Mouse (Mus musculus) heart, postnatal 0 days (tissue): ENCODE results near the gene Xxylt1. TPM values are rescaled to one million over a fixed set of nuclear protein-coding genes. Genes with fewer than 3 reads are reported as not detected.

ENCODE experiments used
- ATAC-seq: fragments of 200-750 bp; cut with Nextera tagmentation; 2 replicates; pipeline ENCODE4 v1.8.0; 2017; ENCODE audit warnings: low read depth, moderate number of reproducible peaks, moderate library complexity; ENCODE audit not compliant: insufficient read depth
- DNase-seq: peaks from one replicate; pipeline ENCODE4 v3.0.0-alpha.2; 2016; ENCODE audit warnings: low spot score
- H3K27ac ChIP-seq: fragments of 300-500 bp; sonication (generic); 2 replicates; pipeline ENCODE4 v1.5.1; 2014; ENCODE audit warnings: low read depth, mild to moderate bottlenecking
- H3K27me3 ChIP-seq: fragments of 300-500 bp; sonication (generic); 2 replicates; pipeline ENCODE4 v1.6.1; 2014; ENCODE audit warnings: low read length, mixed read lengths; ENCODE audit not compliant: control insufficient read depth, insufficient read depth
- H3K36me3 ChIP-seq: fragments of 300-500 bp; sonication (generic); replicated peaks from 2 replicates; pipeline ENCODE4 v1.6.1; 2014; ENCODE audit warnings: low read length, mixed read lengths; ENCODE audit not compliant: control insufficient read depth, insufficient read depth
- H3K4me1 ChIP-seq: fragments of 300-500 bp; sonication (generic); 2 replicates; pipeline ENCODE4 v1.6.1; 2014; ENCODE audit warnings: antibody characterized with exemption; ENCODE audit not compliant: control insufficient read depth, insufficient read depth
- H3K4me2 ChIP-seq: fragments of 300-500 bp; sonication (generic); 2 replicates; pipeline ENCODE4 v1.6.1; 2014; ENCODE audit warnings: low read depth, mild to moderate bottlenecking, low read length, moderate library complexity
- H3K4me3 ChIP-seq: fragments of 300-500 bp; sonication (generic); 2 replicates; pipeline ENCODE4 v1.5.1; 2014; ENCODE audit warnings: low read depth, low read length
- H3K9ac ChIP-seq: fragments of 300-500 bp; sonication (generic); replicated peaks from 2 replicates; pipeline ENCODE4 v1.6.1; 2014; ENCODE audit warnings: low read depth, low read length, mixed read lengths
- H3K9me3 ChIP-seq: fragments of 300-500 bp; sonication (generic); replicated peaks from 2 replicates; pipeline ENCODE4 v1.6.1; 2016; ENCODE audit warnings: low read length; ENCODE audit not compliant: control insufficient read depth
- CTCF ChIP-seq: IDR thresholded peaks from 2 replicates; pipeline ENCODE4 v1.5.1; 2016; ENCODE audit warnings: antibody characterized with exemption, control low read depth, low read depth
- EP300 ChIP-seq: IDR thresholded peaks from 2 replicates; pipeline ENCODE4 v1.6.1; 2016; ENCODE audit warnings: antibody characterized with exemption, low read depth
- WGBS: fragments of 180-500 bp; shearing (Covaris S2); extraction: QIAGEN DNeasy Blood & Tissue Kit; methylation state at CpG from one replicate; pipeline ENCODE4 v1.1.7; 2014; 5-methylcytosine and 5-hydroxymethylcytosine counted together
- polyA plus RNA-seq: library from polyadenylated mRNA; unstranded; fragments of >200 nt; fragmentation: Nextera tagmentation; extraction: Ambion mirVana; gene quantifications from 2 replicates; pipeline ENCODE4 v1.2.1, GENCODE M21; 2015
- total RNA-seq: library from RNA; depleted of rRNA; stranded (reverse); fragments of >200 nt; gene quantifications from 2 replicates; pipeline ENCODE4 v1.2.3, GENCODE M21; 2014; ENCODE audit warnings: low replicate concordance

Xxylt1 gene
- total and polyA plus RNA-seq, 2 experiments from 2014 or later = 5.9 to 16.2 TPM

DNA sequence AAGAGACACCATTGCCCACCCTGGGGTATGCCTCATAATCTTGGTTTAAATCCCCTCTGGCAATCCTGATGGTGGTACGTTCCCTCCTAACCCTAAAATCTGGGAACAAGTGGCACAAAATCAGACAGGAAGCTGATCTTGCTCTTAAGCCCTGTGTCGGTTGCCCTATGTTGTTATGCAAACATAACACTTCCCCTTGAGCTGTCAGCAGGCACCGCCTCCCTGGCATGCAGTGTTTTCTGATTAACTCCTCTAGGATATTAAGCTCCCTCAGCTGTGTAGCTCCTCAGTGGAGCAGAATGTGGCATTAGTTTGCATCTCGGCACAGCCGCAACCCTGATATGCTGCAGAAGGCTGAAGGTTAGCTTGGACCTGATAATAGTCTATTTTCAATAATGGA lies 58.9 kb downstream of the Xxylt1 start:
- ATAC-seq (peak; percentile 78), DNase-seq (peak; percentile 66)
- H3K36me3 ChIP-seq = no peaks in the 10 kb centered on the region
- H3K27me3 ChIP-seq = no peaks in the 10 kb centered on the region
- H3K9ac ChIP-seq = no peak overlapping the region
- H3K4me2 ChIP-seq = no peak overlapping the region
- TF ChIP-seq EP300 (no peak), CTCF (no peak)
- no peaks in the 10 kb centered on the region for H3K9me3 ChIP-seq
- H3K27ac ChIP-seq = no peak overlapping the region
- no peak overlapping the region for H3K4me3 ChIP-seq
- H3K4me1 ChIP-seq = peaks cover 10% of the 10 kb centered on the region; the same call in 1 of the 2 replicates
- WGBS = 24% methylated on average over 5 of the region's 5 CpGs

DNA sequence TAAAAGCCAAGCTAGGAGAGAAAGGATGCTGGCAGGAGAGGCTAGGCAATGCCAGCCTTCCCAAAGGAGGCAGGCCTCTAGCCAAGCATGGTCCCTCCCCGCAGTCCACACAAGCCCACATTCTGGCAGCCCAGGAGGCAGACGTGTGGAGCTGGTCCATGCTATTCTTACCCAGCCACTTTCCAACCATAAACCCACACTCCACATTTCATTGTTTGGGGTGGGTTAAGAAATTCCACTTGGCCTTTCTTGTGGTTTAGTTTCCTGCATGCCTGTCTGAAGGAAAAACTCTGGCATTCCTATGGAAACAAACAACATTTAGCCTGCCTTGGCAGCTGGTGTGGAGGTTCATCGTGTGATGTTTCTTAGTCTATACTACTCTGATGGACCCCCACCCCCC lies 61.7 kb downstream of the Xxylt1 start:
- ATAC-seq (no peak), DNase-seq (no peak)
- Histone ChIP-seq H3K9me3 (no peaks in the 10 kb centered on the region), H3K27ac (no peak overlapping the region), H3K4me3 (no peak overlapping the region), H3K27me3 (no peaks in the 10 kb centered on the region), H3K4me1 (peaks cover 5% of the 10 kb centered on the region; the same call in 1 of the 2 replicates), H3K4me2 (no peak overlapping the region), H3K9ac (no peak overlapping the region), H3K36me3 (no peaks in the 10 kb centered on the region)
- no peak for TF ChIP-seq EP300
- no peak for TF ChIP-seq CTCF
- 45% methylated on average over 3 of the region's 3 CpGs for WGBS

DNA sequence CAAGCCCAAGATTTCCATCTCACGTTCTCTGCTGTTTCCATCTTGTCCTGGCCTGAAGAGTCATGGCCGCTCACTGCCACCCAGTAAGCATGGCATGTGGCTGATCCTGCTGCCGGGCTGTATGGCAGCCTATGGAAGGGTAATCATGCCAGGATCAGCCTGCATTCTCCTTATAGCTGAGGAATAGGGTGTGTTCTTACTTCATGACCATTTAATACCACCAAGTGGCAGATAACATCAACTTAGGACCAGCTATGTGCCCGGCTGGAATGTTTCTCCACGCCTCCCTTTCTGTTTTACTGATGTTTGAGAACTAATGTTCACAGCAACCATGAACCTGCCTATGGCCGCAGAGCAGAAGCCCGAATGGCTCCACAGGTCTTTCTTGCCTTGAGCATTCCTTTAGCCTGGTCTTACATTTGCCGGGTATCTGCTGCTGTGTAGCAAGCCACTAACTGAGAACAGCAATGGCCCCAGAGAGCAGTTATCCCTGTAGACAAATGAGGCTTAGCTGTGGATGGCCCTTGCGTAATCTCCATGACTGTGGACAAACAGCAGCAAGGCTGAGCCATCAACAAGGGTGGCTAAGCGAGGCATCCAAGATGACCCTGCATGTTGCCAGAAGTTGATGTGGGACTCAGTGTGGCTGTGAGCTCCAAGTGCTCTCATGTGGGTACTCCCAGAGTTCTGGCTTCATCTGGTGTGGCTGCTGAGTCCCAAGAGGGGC lies 63.4 kb downstream of the Xxylt1 start:
- 92% methylated on average over 10 of the region's 10 CpGs for WGBS
- Histone ChIP-seq H3K4me3 (no peak overlapping the region), H3K27ac (no peak overlapping the region), H3K9me3 (no peaks in the 10 kb centered on the region), H3K4me2 (no peak overlapping the region), H3K36me3 (no peaks in the 10 kb centered on the region), H3K27me3 (no peaks in the 10 kb centered on the region), H3K9ac (no peak overlapping the region), H3K4me1 (peaks cover 5% of the 10 kb centered on the region; the same call in 1 of the 2 replicates)
- DNase-seq (no peak), ATAC-seq (no peak)
- no peak for TF ChIP-seq EP300

DNA sequence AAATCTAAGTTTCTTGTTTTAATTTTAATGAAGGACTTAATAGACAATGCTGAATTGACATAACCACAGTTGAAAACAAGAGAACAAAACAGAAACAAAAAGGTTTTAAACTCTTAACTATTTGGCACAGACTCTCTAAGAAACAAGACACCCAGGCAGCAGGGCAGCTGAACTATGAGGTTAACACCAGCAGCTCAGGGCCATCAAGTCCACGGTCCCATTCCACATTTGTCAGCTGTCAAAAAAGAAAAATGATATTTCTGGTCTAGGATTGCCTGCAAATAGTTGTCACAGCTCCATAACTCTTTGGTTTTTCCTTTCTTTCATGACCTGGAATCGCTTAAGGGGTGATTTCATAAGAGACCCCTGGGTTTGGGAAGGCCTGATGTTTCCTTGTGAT lies 64.6 kb downstream of the Xxylt1 start:
- 69% methylated on average over 2 of the region's 2 CpGs for WGBS
- DNase-seq = no peak

GRCm38 (mm10) chr16:31016169-31016568 lies 65.1 kb downstream of the Xxylt1 start:
- Histone ChIP-seq H3K36me3 (no peaks in the 10 kb centered on the region), H3K4me2 (no peak overlapping the region), H3K27me3 (no peaks in the 10 kb centered on the region), H3K9ac (no peak overlapping the region), H3K27ac (no peak overlapping the region), H3K4me3 (no peak overlapping the region), H3K4me1 (peaks cover 5% of the 10 kb centered on the region; the same call in 1 of the 2 replicates), H3K9me3 (no peaks in the 10 kb centered on the region)
- DNase-seq (no peak), ATAC-seq (no peak)
- WGBS = 71% methylated on average over 8 of the region's 8 CpGs
- no peak for TF ChIP-seq EP300
- 0 out of 2 replicates have a peak, but pooled peaks have one; percentile 7 for TF ChIP-seq CTCF

More for the DNA sequence above, 64.6 kb downstream of the Xxylt1 start:
- TF ChIP-seq EP300 (no peak), CTCF (no peak)
- no peak overlapping the region for H3K9ac ChIP-seq
- ATAC-seq = no peak
- H3K4me1 ChIP-seq = peaks cover 5% of the 10 kb centered on the region; the same call in 1 of the 2 replicates
- H3K27me3 ChIP-seq = no peaks in the 10 kb centered on the region
- H3K9me3 ChIP-seq = no peaks in the 10 kb centered on the region
- no peak overlapping the region for H3K27ac ChIP-seq
- no peak overlapping the region for H3K4me2 ChIP-seq
- H3K4me3 ChIP-seq = no peak overlapping the region
- H3K36me3 ChIP-seq = no peaks in the 10 kb centered on the region

DNA sequence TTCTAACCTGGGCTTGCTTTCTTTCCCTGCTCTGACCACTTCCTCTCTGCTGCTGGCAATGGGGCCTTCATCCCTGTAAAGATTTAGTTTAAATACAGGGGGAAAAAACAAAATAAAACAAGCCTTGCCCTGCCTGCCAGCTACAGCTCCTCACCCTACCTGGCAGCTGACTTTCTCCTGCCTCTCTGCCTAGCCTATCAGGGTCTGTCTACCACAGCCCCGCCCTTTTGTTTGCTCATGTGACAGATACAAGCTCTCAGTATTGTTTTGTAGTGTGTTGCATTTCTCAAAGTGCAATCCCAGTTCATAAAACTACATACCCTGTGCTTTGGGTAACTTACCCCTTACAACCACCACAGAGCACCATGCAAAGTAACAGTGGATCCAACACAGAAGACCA lies 66.0 kb downstream of the Xxylt1 start:
- no peak overlapping the region for H3K27ac ChIP-seq
- H3K27me3 ChIP-seq = no peaks in the 10 kb centered on the region
- WGBS = 95% methylated on average over 1 of the region's 1 CpGs
- no peak for DNase-seq
- no peak overlapping the region for H3K4me3 ChIP-seq
- H3K9me3 ChIP-seq = no peaks in the 10 kb centered on the region
- H3K36me3 ChIP-seq = no peaks in the 10 kb centered on the region
- H3K9ac ChIP-seq = no peak overlapping the region
- H3K4me1 ChIP-seq = 0 out of 2 replicates have a peak, but pooled peaks cover under 1% of the 10 kb centered on the region
- H3K4me2 ChIP-seq = no peak overlapping the region
- no peak for ATAC-seq
- TF ChIP-seq CTCF (no peak), EP300 (no peak)
